Mouse (Mus musculus) stomach, embryonic 14.5 days (tissue): Measurements from ENCODE around the gene 4930402H24Rik. TPM values are rescaled to one million over a fixed set of nuclear protein-coding genes. Genes with fewer than 3 reads are reported as not detected.

Experiments
- ATAC-seq: fragments of 200-750 bp; cut with Nextera tagmentation; 2 replicates; pipeline ENCODE4 v1.8.0; 2017; ENCODE audit warnings: low read depth, moderate TSS enrichment; ENCODE audit not compliant: insufficient number of reproducible peaks, insufficient read depth, low FRiP score
- H3K27ac ChIP-seq: fragments of 300-500 bp; sonication (generic); 2 replicates; pipeline ENCODE4 v1.5.1; 2014; ENCODE audit warnings: mild to moderate bottlenecking, low read length, moderate library complexity, mixed read lengths
- H3K27me3 ChIP-seq: fragments of 300-500 bp; sonication (generic); 2 replicates; pipeline ENCODE4 v1.6.1; 2014; ENCODE audit warnings: low read length, control low read depth, mixed read lengths; ENCODE audit not compliant: control insufficient read depth, insufficient read depth
- H3K36me3 ChIP-seq: fragments of 300-500 bp; sonication (generic); 2 replicates; pipeline ENCODE4 v1.6.1; 2014; ENCODE audit warnings: mild to moderate bottlenecking, control low read depth, low read length, moderate library complexity, mixed read lengths; ENCODE audit not compliant: control insufficient read depth, insufficient read depth
- H3K4me1 ChIP-seq: fragments of 300-500 bp; sonication (generic); 2 replicates; pipeline ENCODE4 v1.6.1; 2014; ENCODE audit warnings: low read length, control low read depth, mixed read lengths; ENCODE audit not compliant: control insufficient read depth, insufficient read depth
- H3K4me2 ChIP-seq: fragments of 300-500 bp; sonication (generic); replicated peaks from 2 replicates; pipeline ENCODE4 v1.6.1; 2014; ENCODE audit warnings: low read depth, low read length, control low read depth
- H3K4me3 ChIP-seq: fragments of 300-500 bp; sonication (generic); 2 replicates; pipeline ENCODE4 v1.5.1; 2014; ENCODE audit warnings: low read depth, low read length, control low read depth
- H3K9ac ChIP-seq: fragments of 300-500 bp; sonication (generic); replicated peaks from 2 replicates; pipeline ENCODE4 v1.6.1; 2014; ENCODE audit warnings: low read depth, mild to moderate bottlenecking, control low read depth, low read length, moderate library complexity, mixed read lengths
- H3K9me3 ChIP-seq: fragments of 300-500 bp; sonication (generic); 2 replicates; pipeline ENCODE4 v1.6.1; 2016; ENCODE audit warnings: low read depth, low read length, control low read depth; ENCODE audit not compliant: control insufficient read depth
- WGBS: fragments of 180-500 bp; shearing (Covaris S2); extraction: QIAGEN DNeasy Blood & Tissue Kit; methylation state at CpG from one replicate; pipeline ENCODE4 v1.1.7; 2014; 5-methylcytosine and 5-hydroxymethylcytosine counted together
- polyA plus RNA-seq: library from polyadenylated mRNA; unstranded; fragments of >200 nt; fragmentation: Nextera tagmentation; extraction: Ambion mirVana; gene quantifications from 2 replicates; pipeline ENCODE4 v1.2.1, GENCODE M21; 2014

Gene 4930402H24Rik
- polyA plus RNA-seq, 1 experiment from 2014 or later = 42.6 TPM

DNA sequence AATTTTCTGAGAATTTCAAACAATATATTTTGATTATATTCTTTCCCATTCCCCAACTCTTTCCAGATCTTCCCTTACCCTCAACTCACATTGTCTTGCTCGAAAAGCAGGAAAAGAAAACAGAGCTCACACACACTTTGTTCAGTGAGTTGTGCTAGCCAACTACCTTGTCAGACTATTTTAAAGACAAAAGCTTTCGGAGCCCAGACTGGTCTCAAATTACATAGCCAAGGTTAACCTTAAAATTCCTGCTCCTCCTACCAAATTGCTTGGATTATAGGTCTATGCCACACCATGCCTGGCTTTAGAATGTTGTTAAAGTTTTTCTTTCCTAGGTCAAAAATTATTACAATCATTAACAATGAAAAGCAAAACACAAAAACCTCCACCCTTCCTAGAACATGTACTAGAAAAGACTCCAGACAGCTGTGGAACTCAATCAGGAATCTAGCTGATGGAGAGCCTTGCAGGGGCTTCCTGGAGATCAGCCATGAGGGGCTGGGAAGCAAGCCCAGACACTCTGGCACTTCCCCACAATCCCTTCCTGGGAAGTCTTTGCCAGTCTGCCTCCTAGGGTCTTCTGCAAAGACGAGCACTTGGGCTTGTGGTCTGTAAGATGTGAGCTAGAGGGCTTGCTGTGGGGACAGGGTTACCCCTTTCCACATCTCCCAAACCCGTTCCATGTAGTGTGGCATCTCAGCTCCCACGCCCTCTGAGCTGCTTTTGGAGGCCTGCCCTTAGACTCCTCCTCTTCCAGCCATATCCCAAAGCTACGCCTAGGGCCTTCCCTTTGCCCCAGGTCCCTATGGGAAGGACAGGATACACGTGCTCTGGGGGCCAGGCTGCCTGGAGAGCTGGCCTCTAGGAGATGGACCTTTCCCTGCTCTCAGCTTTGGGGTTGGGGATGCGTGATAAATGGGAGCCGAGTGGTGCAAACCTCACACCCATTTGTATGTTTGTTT lies 201.9 kb downstream of the 4930402H24Rik start:
- peaks cover 4% of the 10 kb centered on the region for H3K36me3 ChIP-seq
- H3K9me3 ChIP-seq = no peaks in the 10 kb centered on the region
- H3K4me3 ChIP-seq = no peak overlapping the region
- H3K9ac ChIP-seq = no peak overlapping the region
- ATAC-seq = no peak
- no peaks in the 10 kb centered on the region for H3K4me1 ChIP-seq
- no peaks in the 10 kb centered on the region for H3K27me3 ChIP-seq
- no peak overlapping the region for H3K4me2 ChIP-seq
- WGBS = 59% methylated on average over 9 of the region's 9 CpGs
- no peak overlapping the region for H3K27ac ChIP-seq

GRCm38 (mm10) chr2:130697821-130698266 lies 208.4 kb downstream of the 4930402H24Rik start:
- Histone ChIP-seq H3K9ac (no peak overlapping the region), H3K4me2 (peak overlapping the region; percentile 100), H3K4me1 (0 out of 2 replicates have a peak, but pooled peaks cover 4% of the 10 kb centered on the region), H3K27me3 (peaks cover 22% of the 10 kb centered on the region), H3K4me3 (peak overlapping the region; percentile 60), H3K27ac (no peak overlapping the region), H3K36me3 (no peaks in the 10 kb centered on the region), H3K9me3 (no peaks in the 10 kb centered on the region)
- no peak for ATAC-seq
- 2% methylated on average over 14 of the region's 14 CpGs for WGBS

GRCm38 (mm10) chr2:130697153-130697810 lies 208.9 kb downstream of the 4930402H24Rik start, which contains the start of gene Slc4a11:
Slc4a11 (minus strand) TSS chr2:130697519.
- Histone ChIP-seq H3K4me2 (peak within 1 kb of the TSS; percentile 100), H3K27me3 (peaks cover 22% of the 10 kb centered on the region), H3K36me3 (no peaks in the 10 kb centered on the region), H3K4me1 (0 out of 2 replicates have a peak, but pooled peaks cover 4% of the 10 kb centered on the region), H3K9ac (peak within 1 kb of the TSS; percentile 29; the same call in 1 of the 2 replicates), H3K4me3 (peak within 1 kb of the TSS; percentile 60), H3K27ac (no peak within 1 kb of the TSS), H3K9me3 (no peaks in the 10 kb centered on the region)
- ATAC-seq = peak; percentile 71
- WGBS = under 1% methylated on average over 57 of the region's 65 CpGs

- Histone ChIP-seq H3K27ac (no peak overlapping the region), H3K9ac (peak overlapping the region; percentile 29; the same call in 1 of the 2 replicates), H3K4me3 (peak overlapping the region; percentile 60), H3K9me3 (no peaks in the 10 kb centered on the region), H3K4me2 (peak overlapping the region; percentile 100), H3K27me3 (peaks cover 22% of the 10 kb centered on the region), H3K36me3 (no peaks in the 10 kb centered on the region), H3K4me1 (0 out of 2 replicates have a peak, but pooled peaks cover 4% of the 10 kb centered on the region)
- under 1% methylated on average over 31 of the region's 31 CpGs for WGBS
- peak; percentile 15; the same call in 1 of the 2 replicates for ATAC-seq
These were observed 209.5 kb downstream of the 4930402H24Rik start for GRCm38 (mm10) chr2:130696700-130697152.

GRCm38 (mm10) chr2:130693563-130693962 lies 212.6 kb downstream of the 4930402H24Rik start:
- 36% methylated on average over 3 of the region's 3 CpGs for WGBS
- H3K36me3 ChIP-seq = no peaks in the 10 kb centered on the region
- no peak overlapping the region for H3K9ac ChIP-seq
- H3K27ac ChIP-seq = no peak overlapping the region
- no peaks in the 10 kb centered on the region for H3K9me3 ChIP-seq
- no peak overlapping the region for H3K4me3 ChIP-seq
- peaks cover 20% of the 10 kb centered on the region for H3K27me3 ChIP-seq
- ATAC-seq = no peak
- H3K4me1 ChIP-seq = 0 out of 2 replicates have a peak, but pooled peaks cover 4% of the 10 kb centered on the region
- no peak overlapping the region for H3K4me2 ChIP-seq

GRCm38 (mm10) chr2:130689011-130689410 lies 217.2 kb downstream of the 4930402H24Rik start:
- ATAC-seq = no peak
- Histone ChIP-seq H3K36me3 (peaks cover under 1% of the 10 kb centered on the region; the same call in 1 of the 2 replicates), H3K9me3 (no peaks in the 10 kb centered on the region), H3K27me3 (no peaks in the 10 kb centered on the region), H3K4me1 (no peaks in the 10 kb centered on the region), H3K4me3 (no peak overlapping the region), H3K27ac (no peak overlapping the region), H3K9ac (no peak overlapping the region), H3K4me2 (no peak overlapping the region)
- 81% methylated on average over 2 of the region's 2 CpGs for WGBS

DNA sequence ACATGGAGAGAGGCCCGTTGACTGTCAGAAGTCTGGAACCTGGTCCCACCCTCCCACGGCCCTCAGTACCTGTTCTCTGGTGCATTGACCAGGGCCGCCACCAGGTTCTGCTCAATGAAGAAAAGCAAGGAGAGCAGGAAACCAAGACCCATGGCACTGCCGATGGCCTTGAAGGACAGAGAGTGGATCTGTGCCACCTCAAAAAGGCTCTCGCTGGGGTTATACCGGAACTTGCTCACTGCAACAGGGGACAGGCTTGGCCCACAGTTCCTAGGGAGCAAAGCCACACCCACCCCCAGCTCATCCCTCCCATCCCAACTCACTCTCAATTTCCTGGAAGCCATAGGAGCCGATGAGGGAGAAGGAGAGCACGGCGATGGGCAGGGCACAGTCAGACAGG lies 220.8 kb downstream of the 4930402H24Rik start:
- no peak for ATAC-seq
- Histone ChIP-seq H3K27ac (no peak overlapping the region), H3K36me3 (peaks cover 18% of the 10 kb centered on the region), H3K27me3 (no peaks in the 10 kb centered on the region), H3K4me3 (no peak overlapping the region), H3K9ac (no peak overlapping the region), H3K4me1 (no peaks in the 10 kb centered on the region), H3K9me3 (no peaks in the 10 kb centered on the region), H3K4me2 (no peak overlapping the region)
- WGBS = 85% methylated on average over 9 of the region's 9 CpGs

DNA sequence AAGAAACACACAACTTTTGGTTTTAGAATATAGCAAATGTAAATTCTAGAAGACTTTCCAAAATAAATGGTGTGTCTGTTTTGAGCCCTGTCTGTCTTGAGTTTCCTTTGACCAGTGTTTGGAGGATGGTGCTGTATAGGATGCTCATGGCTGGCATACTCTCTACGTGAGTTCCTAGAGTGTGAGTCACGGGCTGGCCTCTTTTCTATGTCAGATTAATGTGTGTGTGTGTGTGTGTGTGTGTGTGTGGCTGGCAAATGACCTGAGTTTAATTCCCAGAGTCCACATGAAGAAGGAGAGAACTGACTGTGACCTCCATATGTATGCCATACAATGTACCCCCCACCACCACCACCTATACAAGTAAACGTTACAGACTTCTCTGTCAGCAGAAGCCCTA lies 224.7 kb downstream of the 4930402H24Rik start:
- Histone ChIP-seq H3K9me3 (no peaks in the 10 kb centered on the region), H3K36me3 (peaks cover 55% of the 10 kb centered on the region), H3K27ac (no peak overlapping the region), H3K27me3 (no peaks in the 10 kb centered on the region), H3K4me3 (no peak overlapping the region), H3K4me1 (no peaks in the 10 kb centered on the region), H3K9ac (no peak overlapping the region), H3K4me2 (no peak overlapping the region)
- ATAC-seq = no peak
- 82% methylated on average over 3 of the region's 3 CpGs for WGBS
